Comparison of ENCODE assay signal across 8 mouse cellular contexts in genomic region chr14:39473771-39474211, GRCm38 (mm10). TPM values are rescaled to one million over a fixed set of nuclear protein-coding genes. Genes with fewer than 3 reads are reported as not detected.
DNase-seq lines count a peak whose midpoint lies in the region; ATAC-seq and TF ChIP-seq lines count a peak whose summit lies in the region.

No protein-coding gene starts in this region.

- TF ChIP-seq POLR2A in limb, embryonic 14.5 days (IDR thresholded peaks at IDR 0.05; ENCODE audit: borderline replicate concordance, extremely low read depth, insufficient read depth, insufficient read length) = no peak

- H3K9me3 ChIP-seq in kidney, embryonic 14.5 days (ENCODE audit: control insufficient read depth, low read length) = no peaks in the 10 kb centered on the region
- no peaks in the 10 kb centered on the region for H3K9me3 ChIP-seq in hindbrain, embryonic 14.5 days (ENCODE audit: control insufficient read depth, low read length)
- no peaks in the 10 kb centered on the region for H3K9me3 ChIP-seq in limb, embryonic 14.5 days (ENCODE audit: control insufficient read depth, low read length)
- H3K9me3 ChIP-seq in stomach, embryonic 14.5 days (ENCODE audit: control insufficient read depth, low read depth, low read length) = no peaks in the 10 kb centered on the region

- H3K27me3 ChIP-seq in kidney, embryonic 14.5 days (ENCODE audit: control insufficient read depth, insufficient read depth, low read length) = peaks cover 65% of the 10 kb centered on the region
- H3K27me3 ChIP-seq in hindbrain, embryonic 14.5 days (ENCODE audit: control insufficient read depth, insufficient read depth, low read length) = peaks cover 10% of the 10 kb centered on the region; the same call in 1 of the 2 replicates
- H3K27me3 ChIP-seq in limb, embryonic 14.5 days (ENCODE audit: control insufficient read depth, insufficient read depth, low read length) = peaks cover 56% of the 10 kb centered on the region
- peaks cover 43% of the 10 kb centered on the region for H3K27me3 ChIP-seq in stomach, embryonic 14.5 days (ENCODE audit: control insufficient read depth, insufficient read depth, low read length)

- peak overlapping the region; percentile 85 for H3K4me2 ChIP-seq in kidney, embryonic 14.5 days (replicated peaks; ENCODE audit: low read depth, low read length)
- H3K4me2 ChIP-seq in hindbrain, embryonic 14.5 days (replicated peaks) = peak overlapping the region; percentile 59
- peak overlapping the region; percentile 71 for H3K4me2 ChIP-seq in limb, embryonic 14.5 days (replicated peaks; ENCODE audit: low read depth, low read length, severe bottlenecking)
- peak overlapping the region; percentile 85 for H3K4me2 ChIP-seq in stomach, embryonic 14.5 days (replicated peaks; ENCODE audit: low read depth, low read length)

- H3K27ac ChIP-seq in kidney, embryonic 14.5 days (ENCODE audit: low read depth, low read length) = no peak overlapping the region
- H3K27ac ChIP-seq in hindbrain, embryonic 14.5 days = peak overlapping the region; percentile 95
- H3K27ac ChIP-seq in limb, embryonic 14.5 days (replicated peaks; ENCODE audit: low read depth, low read length) = no peak overlapping the region
- no peak overlapping the region for H3K27ac ChIP-seq in stomach, embryonic 14.5 days (ENCODE audit: low read length)

- peak overlapping the region; percentile 50 for H3K4me3 ChIP-seq in kidney, embryonic 14.5 days (ENCODE audit: low read length)
- H3K4me3 ChIP-seq in hindbrain, embryonic 14.5 days (replicated peaks; ENCODE audit: low read length) = peak overlapping the region; percentile 83
- H3K4me3 ChIP-seq in limb, embryonic 14.5 days (replicated peaks; ENCODE audit: low read length) = peak overlapping the region; percentile 40
- peak overlapping the region; percentile 32 for H3K4me3 ChIP-seq in stomach, embryonic 14.5 days (ENCODE audit: low read depth, low read length)

- no peak overlapping the region for H3K9ac ChIP-seq in kidney, embryonic 14.5 days (ENCODE audit: low read depth, low read length)
- peak overlapping the region; percentile 94 for H3K9ac ChIP-seq in hindbrain, embryonic 14.5 days
- H3K9ac ChIP-seq in limb, embryonic 14.5 days (ENCODE audit: low read depth, low read length, severe bottlenecking) = no peak overlapping the region
- H3K9ac ChIP-seq in stomach, embryonic 14.5 days (replicated peaks; ENCODE audit: low read depth, low read length) = no peak overlapping the region

- 0 out of 2 replicates have a peak, but pooled peaks have one; percentile 16 for ATAC-seq in kidney, embryonic 14.5 days (ENCODE audit: low FRiP score, low TSS enrichment)
- ATAC-seq in hindbrain, embryonic 14.5 days (ENCODE audit: low FRiP score) = peak; percentile 56
- ATAC-seq in limb, embryonic 14.5 days (ENCODE audit: low FRiP score, low read depth) = no peak
- ATAC-seq in stomach, embryonic 14.5 days (ENCODE audit: insufficient number of reproducible peaks, insufficient read depth, low FRiP score, low read depth) = no peak
- no peak for ATAC-seq in megakaryocyte progenitor cell, adult 5-6 weeks (replicated peaks; ENCODE audit: poor library complexity)

- H3K36me3 ChIP-seq in kidney, embryonic 14.5 days (ENCODE audit: control insufficient read depth, insufficient read depth, low read length) = no peaks in the 10 kb centered on the region
- no peaks in the 10 kb centered on the region for H3K36me3 ChIP-seq in hindbrain, embryonic 14.5 days (replicated peaks; ENCODE audit: control insufficient read depth, insufficient read depth)
- no peaks in the 10 kb centered on the region for H3K36me3 ChIP-seq in limb, embryonic 14.5 days (ENCODE audit: control insufficient read depth, insufficient read depth, low read length)
- H3K36me3 ChIP-seq in stomach, embryonic 14.5 days (ENCODE audit: control insufficient read depth, insufficient read depth, low read length) = no peaks in the 10 kb centered on the region

- WGBS in kidney, embryonic 14.5 days = 3% methylated on average over 27 of the region's 27 CpGs
- WGBS in hindbrain, embryonic 14.5 days = 1% methylated on average over 27 of the region's 27 CpGs
- 3% methylated on average over 27 of the region's 27 CpGs for WGBS in limb, embryonic 14.5 days
- 2% methylated on average over 27 of the region's 27 CpGs for WGBS in stomach, embryonic 14.5 days

- 0 out of 2 replicates have a peak, but pooled peaks cover 2% of the 10 kb centered on the region for H3K4me1 ChIP-seq in kidney, embryonic 14.5 days (ENCODE audit: control insufficient read depth, insufficient read depth, low read length)
- H3K4me1 ChIP-seq in hindbrain, embryonic 14.5 days (replicated peaks; ENCODE audit: control insufficient read depth, insufficient read depth, low read length) = peaks cover 11% of the 10 kb centered on the region; the same call in 1 of the 2 replicates
- H3K4me1 ChIP-seq in limb, embryonic 14.5 days (ENCODE audit: control insufficient read depth, insufficient read depth, low read length) = no peaks in the 10 kb centered on the region
- H3K4me1 ChIP-seq in stomach, embryonic 14.5 days (ENCODE audit: control insufficient read depth, insufficient read depth, low read length) = peaks cover 6% of the 10 kb centered on the region; the same call in 1 of the 2 replicates

- DNase-seq in kidney, postnatal 25 days = no peak
- DNase-seq in cerebellum, postnatal 4 days (ENCODE audit: low spot score in 2 of 2) = peak; percentile 26 to 29
- peak; percentile 65 for DNase-seq in hindbrain, embryonic 14.5 days (ENCODE audit: low spot score)
- no peak for DNase-seq in limb, embryonic 14.5 days (ENCODE audit: low spot score)
- DNase-seq in heart, adult 11 months = no peak

RNA-seq across cellular contexts. Expression of gene Nrg3, which starts 0.9 kb away (rescaled TPM):
- polyA plus RNA-seq in kidney, embryonic 14.5 days (2014; fragmentation: Nextera tagmentation; extraction: Ambion mirVana) = 1.1 and 1.3 TPM in 2 replicates
- polyA plus RNA-seq in hindbrain, embryonic 14.5 days (2014; fragmentation: Nextera tagmentation; extraction: Ambion mirVana) = 14.4 and 15.9 TPM in 2 replicates
- 0.04 and 0.10 TPM in 2 replicates for polyA plus RNA-seq in limb, embryonic 14.5 days (2012; rRNA removed)
- not detected in 2 replicates for polyA plus RNA-seq in limb, embryonic 14.5 days (2014; fragmentation: Nextera tagmentation; extraction: Ambion mirVana)
- polyA plus RNA-seq in stomach, embryonic 14.5 days (2014; fragmentation: Nextera tagmentation; extraction: Ambion mirVana) = 1.1 and 1.4 TPM in 2 replicates
- not detected in 2 replicates for total RNA-seq in megakaryocyte progenitor cell, adult 5-6 weeks (2015)
- total RNA-seq in megakaryocyte progenitor cell, adult 5-6 weeks (2017) = not detected in 2 replicates

Comparison
In these comparisons a context has a peak if more than half of its experiments do, and no peak if none do; other contexts are left out.
1. ATAC-seq: peak in kidney, embryonic 14.5 days (single experiment) and hindbrain, embryonic 14.5 days (single experiment); none in limb, embryonic 14.5 days (single experiment), stomach, embryonic 14.5 days (single experiment) and megakaryocyte progenitor cell, adult 5-6 weeks (single experiment).
2. H3K4me3 ChIP-seq: peak in every context shown above with its lines; median percentile 83 in hindbrain, embryonic 14.5 days; 50 in kidney, embryonic 14.5 days; 40 in limb, embryonic 14.5 days; 32 in stomach, embryonic 14.5 days.
3. DNase-seq: peak in cerebellum, postnatal 4 days (2 of 2) and hindbrain, embryonic 14.5 days (single experiment); none in kidney, postnatal 25 days (0 of 2), limb, embryonic 14.5 days (single experiment) and heart, adult 11 months (single experiment).
4. Peak in every context shown above with its lines, with median percentiles within 50 percentile points of each other: H3K4me2 ChIP-seq.